Mouse (Mus musculus) stomach, embryonic 15.5 days (tissue): Measurements from ENCODE around the gene Cap2. TPM values are rescaled to one million over a fixed set of nuclear protein-coding genes. Genes with fewer than 3 reads are reported as not detected.

Experiments
- ATAC-seq: fragments of 200-750 bp; cut with Nextera tagmentation; 2 replicates; pipeline ENCODE4 v1.8.0; 2017; ENCODE audit warnings: low read depth, moderate number of reproducible peaks, moderate TSS enrichment; ENCODE audit not compliant: insufficient read depth, low FRiP score
- H3K27ac ChIP-seq: fragments of 300-500 bp; sonication (generic); 2 replicates; pipeline ENCODE4 v1.5.1; 2015; ENCODE audit warnings: mild to moderate bottlenecking, inconsistent platforms
- H3K27me3 ChIP-seq: fragments of 300-500 bp; sonication (generic); replicated peaks from 2 replicates; pipeline ENCODE4 v1.6.1; 2015; ENCODE audit warnings: inconsistent platforms
- H3K36me3 ChIP-seq: fragments of 300-500 bp; sonication (generic); 2 replicates; pipeline ENCODE4 v1.6.1; 2015; ENCODE audit warnings: inconsistent platforms
- H3K4me1 ChIP-seq: fragments of 300-500 bp; sonication (generic); 2 replicates; pipeline ENCODE4 v1.6.1; 2015; ENCODE audit warnings: inconsistent platforms
- H3K4me2 ChIP-seq: fragments of 300-500 bp; sonication (generic); 2 replicates; pipeline ENCODE4 v1.6.1; 2015; ENCODE audit warnings: mild to moderate bottlenecking, inconsistent platforms
- H3K4me3 ChIP-seq: fragments of 300-500 bp; sonication (generic); replicated peaks from 2 replicates; pipeline ENCODE4 v1.5.1; 2015; ENCODE audit warnings: inconsistent platforms
- H3K9ac ChIP-seq: fragments of 300-500 bp; sonication (generic); 2 replicates; pipeline ENCODE4 v1.6.1; 2015; ENCODE audit warnings: inconsistent platforms
- H3K9me3 ChIP-seq: fragments of 300-500 bp; sonication (generic); 2 replicates; pipeline ENCODE4 v1.6.1; 2016; ENCODE audit warnings: inconsistent platforms
- WGBS: fragments of 180-500 bp; shearing (Covaris S2); methylation state at CpG from one replicate; pipeline ENCODE4 v1.1.7; 2015; 5-methylcytosine and 5-hydroxymethylcytosine counted together
- polyA plus RNA-seq: library from polyadenylated mRNA; unstranded; fragments of >200 nt; fragmentation: Nextera tagmentation; extraction: Ambion mirVana; gene quantifications from 2 replicates; pipeline ENCODE4 v1.2.1, GENCODE M21; 2015

The Cap2 gene
- polyA plus RNA-seq, 1 experiment from 2014 or later: 9.7 TPM

DNA sequence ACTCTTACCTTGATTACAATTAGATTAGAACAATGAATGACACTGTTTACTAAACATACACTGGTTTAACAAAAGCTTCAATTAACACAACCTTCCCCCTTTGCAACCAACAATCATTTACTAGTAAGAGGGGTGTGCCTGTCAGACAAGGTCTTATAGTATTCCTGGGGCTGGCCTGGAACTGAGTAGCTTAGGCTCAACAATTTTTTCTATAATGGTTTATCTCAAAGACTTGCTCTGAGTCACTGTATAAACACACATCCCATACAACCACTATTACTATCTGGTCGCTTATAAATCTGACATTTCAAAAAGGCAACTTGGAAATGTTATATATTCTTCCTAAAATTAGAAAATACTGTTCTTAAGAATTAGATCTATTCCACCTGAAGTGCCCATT is 181.7 kb downstream of the Cap2 start:
- H3K36me3 ChIP-seq: peaks cover 28% of the 10 kb centered on the region
- no peak overlapping the region for H3K4me2 ChIP-seq
- H3K27ac ChIP-seq: no peak overlapping the region
- no peak overlapping the region for H3K4me3 ChIP-seq
- H3K4me1 ChIP-seq: no peaks in the 10 kb centered on the region
- no peak for ATAC-seq
- H3K9me3 ChIP-seq: no peaks in the 10 kb centered on the region
- H3K27me3 ChIP-seq: no peaks in the 10 kb centered on the region
- no peak overlapping the region for H3K9ac ChIP-seq
- WGBS: 79% methylated on average over 1 of the region's 1 CpGs

DNA sequence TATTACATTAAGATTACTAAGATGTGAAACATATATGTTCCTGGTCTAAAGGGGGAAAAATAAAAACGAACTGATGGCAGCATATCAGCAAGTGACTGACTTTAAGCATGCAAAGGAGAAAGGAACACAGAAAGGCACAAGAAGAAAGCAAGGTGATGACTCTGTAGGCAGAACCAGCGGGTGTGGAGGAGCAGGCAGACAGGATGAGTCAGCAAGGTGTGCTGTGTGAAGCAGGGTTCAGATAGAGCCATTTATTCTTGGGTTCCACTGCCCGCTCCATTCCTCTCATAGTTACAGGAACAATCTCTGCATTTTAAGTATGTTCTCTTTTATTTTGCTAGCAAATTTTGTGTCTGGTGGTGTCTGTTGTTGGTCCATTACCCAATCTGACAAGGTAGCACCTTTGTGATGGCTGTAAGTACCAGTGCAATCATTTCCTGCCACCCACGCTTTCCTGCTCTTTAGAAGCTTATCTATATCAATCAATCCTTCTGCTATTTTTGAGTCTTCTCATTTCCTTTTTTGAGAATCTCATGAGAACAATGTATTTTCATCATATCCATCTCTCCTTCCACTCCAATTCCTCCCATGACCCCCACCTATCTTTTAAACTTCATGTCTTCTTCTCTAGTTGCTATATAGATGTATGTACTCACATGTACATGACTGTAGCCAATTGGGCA is 189.1 kb downstream of the Cap2 start:
- no peak for ATAC-seq
- H3K9ac ChIP-seq: no peak overlapping the region
- H3K4me3 ChIP-seq: no peak overlapping the region
- H3K27me3 ChIP-seq: no peaks in the 10 kb centered on the region
- no peaks in the 10 kb centered on the region for H3K4me1 ChIP-seq
- no peak overlapping the region for H3K4me2 ChIP-seq
- WGBS: 81% methylated on average over 4 of the region's 4 CpGs
- H3K27ac ChIP-seq: no peak overlapping the region
- H3K9me3 ChIP-seq: no peaks in the 10 kb centered on the region
- H3K36me3 ChIP-seq: peaks cover 19% of the 10 kb centered on the region

- Histone ChIP-seq H3K4me1 (no peaks in the 10 kb centered on the region), H3K27me3 (no peaks in the 10 kb centered on the region), H3K9me3 (no peaks in the 10 kb centered on the region), H3K9ac (no peak overlapping the region), H3K27ac (no peak overlapping the region), H3K4me2 (no peak overlapping the region), H3K36me3 (peaks cover 9% of the 10 kb centered on the region), H3K4me3 (no peak overlapping the region)
- ATAC-seq: no peak
- 94% methylated on average over 1 of the region's 1 CpGs for WGBS
Measured at GRCm38 (mm10) chr13:46695296-46695908, 193.8 kb downstream of the Cap2 start.

DNA sequence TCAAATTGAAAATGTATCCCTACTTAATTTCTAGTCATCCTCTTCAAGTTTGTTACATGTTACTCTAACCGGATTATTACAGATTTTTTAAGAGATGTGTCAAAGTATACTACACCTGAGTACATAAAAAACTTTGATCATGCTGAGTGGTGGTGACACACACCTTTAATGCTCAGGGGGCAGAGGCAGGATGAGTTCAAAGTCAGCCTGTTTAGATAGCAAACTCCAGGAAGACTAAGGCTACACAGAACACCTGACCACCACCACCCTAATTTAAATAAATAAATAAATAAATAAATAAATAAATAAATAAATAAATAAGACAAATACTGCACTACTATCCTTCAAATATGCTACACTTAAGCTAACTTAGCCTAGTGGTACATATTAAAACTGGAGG is 194.3 kb downstream of the Cap2 start:
- no peak overlapping the region for H3K4me2 ChIP-seq
- no peak for ATAC-seq
- 87% methylated on average over 1 of the region's 1 CpGs for WGBS
- H3K9me3 ChIP-seq: no peaks in the 10 kb centered on the region
- no peak overlapping the region for H3K4me3 ChIP-seq
- no peaks in the 10 kb centered on the region for H3K4me1 ChIP-seq
- no peak overlapping the region for H3K9ac ChIP-seq
- H3K27me3 ChIP-seq: no peaks in the 10 kb centered on the region
- no peak overlapping the region for H3K27ac ChIP-seq
- H3K36me3 ChIP-seq: peaks cover 9% of the 10 kb centered on the region

DNA sequence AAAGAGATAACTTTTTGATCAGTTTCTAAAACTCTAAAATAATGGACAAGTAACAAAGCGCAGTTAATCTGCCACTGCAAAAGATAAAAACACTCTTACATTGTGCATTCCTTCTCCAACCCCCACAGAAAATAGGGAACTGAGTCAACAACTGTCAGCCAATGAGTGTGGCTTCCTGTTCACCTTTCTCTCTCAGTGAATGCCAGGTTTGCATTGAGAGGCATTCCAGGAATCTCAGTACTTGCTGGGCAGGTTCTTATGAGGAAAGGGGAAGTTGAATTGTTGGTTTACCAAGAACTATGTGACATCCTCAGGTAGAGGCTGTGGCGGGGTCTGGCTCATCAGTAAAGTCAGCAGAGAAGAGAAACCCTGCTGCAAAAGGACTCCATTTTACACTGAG is 195.1 kb downstream of the Cap2 start:
- Histone ChIP-seq H3K9me3 (no peaks in the 10 kb centered on the region), H3K27me3 (no peaks in the 10 kb centered on the region), H3K36me3 (peaks cover 9% of the 10 kb centered on the region), H3K9ac (no peak overlapping the region), H3K4me3 (no peak overlapping the region), H3K4me1 (no peaks in the 10 kb centered on the region), H3K27ac (no peak overlapping the region), H3K4me2 (no peak overlapping the region)
- no peak for ATAC-seq
- 65% methylated on average over 2 of the region's 2 CpGs for WGBS

- Histone ChIP-seq H3K27ac (no peak overlapping the region), H3K27me3 (no peaks in the 10 kb centered on the region), H3K4me2 (no peak overlapping the region), H3K9me3 (no peaks in the 10 kb centered on the region), H3K9ac (no peak overlapping the region), H3K4me1 (no peaks in the 10 kb centered on the region), H3K4me3 (no peak overlapping the region), H3K36me3 (peaks cover 4% of the 10 kb centered on the region; the same call in 1 of the 2 replicates)
- WGBS: 92% methylated on average over 1 of the region's 1 CpGs
- no peak for ATAC-seq
Measured at GRCm38 (mm10) chr13:46699372-46699771, 197.7 kb downstream of the Cap2 start.

Other genes with a start within 250 kb of the Cap2 start
- gene Stmnd1, start 228.1 kb upstream of the Cap2 start, polyA plus RNA-seq: 0.09 TPM in 1 of 2 replicates, not detected in the other
- 2.2 and 2.3 TPM in 2 replicates for gene Rbm24, start 83.4 kb upstream of the Cap2 start, polyA plus RNA-seq
- 10.6 and 10.7 TPM in 2 replicates for gene Fam8a1, start 167.7 kb downstream of the Cap2 start, polyA plus RNA-seq
- gene Nup153, start 226.1 kb downstream of the Cap2 start, polyA plus RNA-seq: 18.4 and 21.7 TPM in 2 replicates